Mouse (Mus musculus) hindbrain, embryonic 10.5 days (tissue): ENCODE measurements around the gene Plxnb2. TPM values are rescaled to one million over a fixed set of nuclear protein-coding genes. Genes with fewer than 3 reads are reported as not detected.

Experiments used
- DNase-seq: peaks from one replicate; pipeline ENCODE4 v3.0.0-alpha.2; 2017; ENCODE audit warnings: low spot score
- H3K27ac ChIP-seq: fragments of 300-500 bp; sonication (generic); 2 replicates; pipeline ENCODE4 v1.5.1; 2016; ENCODE audit warnings: mild to moderate bottlenecking, moderate library complexity
- H3K27me3 ChIP-seq: fragments of 300-500 bp; sonication (generic); 2 replicates; pipeline ENCODE4 v1.6.1; 2016; ENCODE audit warnings: mild to moderate bottlenecking; ENCODE audit not compliant: poor library complexity, insufficient read depth, severe bottlenecking
- H3K36me3 ChIP-seq: fragments of 300-500 bp; sonication (generic); 2 replicates; pipeline ENCODE4 v1.6.1; 2016; ENCODE audit warnings: mild to moderate bottlenecking, moderate library complexity
- H3K4me1 ChIP-seq: fragments of 300-500 bp; sonication (generic); replicated peaks from 2 replicates; pipeline ENCODE4 v1.6.1; 2016; ENCODE audit warnings: mild to moderate bottlenecking
- H3K4me3 ChIP-seq: fragments of 300-500 bp; sonication (generic); 2 replicates; pipeline ENCODE4 v1.5.1; 2016; ENCODE audit warnings: mild to moderate bottlenecking, moderate library complexity
- H3K9me3 ChIP-seq: fragments of 300-500 bp; sonication (generic); 2 replicates; pipeline ENCODE4 v1.6.1; 2016; ENCODE audit warnings: mild to moderate bottlenecking, moderate library complexity
- WGBS: fragments of 180-500 bp; shearing (Covaris S2); methylation state at CpG from one replicate; pipeline ENCODE4 v1.1.7; 2016; 5-methylcytosine and 5-hydroxymethylcytosine counted together
- polyA plus RNA-seq: library from polyadenylated mRNA; unstranded; fragments of >200 nt; fragmentation: Nextera tagmentation; extraction: Ambion mirVana; gene quantifications from 2 replicates; pipeline ENCODE4 v1.2.1, GENCODE M21; 2016

Plxnb2 gene
- polyA plus RNA-seq, 1 experiment from 2014 or later = 155 TPM

DNA sequence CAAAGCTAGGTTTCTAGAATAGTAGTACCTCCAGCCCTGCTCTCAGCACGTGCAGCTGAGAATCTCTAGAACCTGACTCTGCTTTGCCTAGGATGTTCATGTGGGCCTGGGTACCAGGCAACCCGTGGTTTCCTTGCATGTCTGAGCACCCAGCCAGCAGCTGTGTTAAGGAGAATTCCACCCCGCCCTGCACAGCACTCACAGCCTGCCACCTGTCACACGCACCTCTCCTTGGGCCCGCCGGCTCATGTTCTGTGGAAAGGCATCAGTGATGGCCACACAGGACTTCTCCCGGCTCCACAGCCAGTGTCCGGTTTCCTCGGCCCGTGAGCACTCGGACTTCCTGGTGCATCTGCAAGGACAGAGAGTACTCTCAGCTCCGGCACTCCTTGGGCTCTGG lies 15.1 kb downstream of the Plxnb2 start:
- peaks cover 100% of the 10 kb centered on the region for H3K36me3 ChIP-seq
- H3K4me1 ChIP-seq = peaks cover 18% of the 10 kb centered on the region
- WGBS = 94% methylated on average over 12 of the region's 12 CpGs
- DNase-seq = no peak
- H3K27ac ChIP-seq = no peak overlapping the region
- no peaks in the 10 kb centered on the region for H3K9me3 ChIP-seq
- H3K27me3 ChIP-seq = no peaks in the 10 kb centered on the region
- H3K4me3 ChIP-seq = no peak overlapping the region

GRCm38 (mm10) chr15:89161397-89161796 lies 19.2 kb downstream of the Plxnb2 start:
- peaks cover 100% of the 10 kb centered on the region for H3K36me3 ChIP-seq
- 90% methylated on average over 9 of the region's 9 CpGs for WGBS
- H3K9me3 ChIP-seq = no peaks in the 10 kb centered on the region
- DNase-seq = no peak
- H3K27ac ChIP-seq = no peak overlapping the region
- 0 out of 2 replicates have a peak overlapping the region, but pooled peaks have one; percentile 3 for H3K4me3 ChIP-seq
- no peaks in the 10 kb centered on the region for H3K27me3 ChIP-seq
- H3K4me1 ChIP-seq = no peaks in the 10 kb centered on the region; the same call in 1 of the 2 replicates

DNA sequence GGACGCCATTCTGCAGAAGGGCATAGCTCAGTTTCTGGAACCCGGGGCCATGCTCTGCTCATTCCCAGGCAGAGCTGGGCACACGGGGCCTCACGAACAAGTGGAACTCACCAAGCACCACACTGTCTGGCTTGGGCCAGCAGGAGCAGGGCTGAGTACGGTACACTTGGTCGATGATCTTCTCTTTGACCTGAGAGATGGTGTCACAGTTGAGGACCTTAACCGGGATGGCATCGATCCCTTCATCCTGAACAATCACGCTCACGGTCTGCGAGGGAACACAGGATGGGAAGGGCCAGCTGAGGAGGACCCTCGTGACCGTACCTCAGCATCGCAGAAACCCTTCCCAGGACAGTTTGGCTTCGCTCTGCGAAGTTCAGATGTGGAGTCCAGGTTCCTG lies 22.1 kb downstream of the Plxnb2 start:
- no peak for DNase-seq
- no peaks in the 10 kb centered on the region for H3K27me3 ChIP-seq
- H3K4me1 ChIP-seq = peaks cover 3% of the 10 kb centered on the region; the same call in 1 of the 2 replicates
- H3K4me3 ChIP-seq = no peak overlapping the region
- 94% methylated on average over 16 of the region's 16 CpGs for WGBS
- no peaks in the 10 kb centered on the region for H3K9me3 ChIP-seq
- H3K27ac ChIP-seq = no peak overlapping the region
- peaks cover 100% of the 10 kb centered on the region for H3K36me3 ChIP-seq

DNA sequence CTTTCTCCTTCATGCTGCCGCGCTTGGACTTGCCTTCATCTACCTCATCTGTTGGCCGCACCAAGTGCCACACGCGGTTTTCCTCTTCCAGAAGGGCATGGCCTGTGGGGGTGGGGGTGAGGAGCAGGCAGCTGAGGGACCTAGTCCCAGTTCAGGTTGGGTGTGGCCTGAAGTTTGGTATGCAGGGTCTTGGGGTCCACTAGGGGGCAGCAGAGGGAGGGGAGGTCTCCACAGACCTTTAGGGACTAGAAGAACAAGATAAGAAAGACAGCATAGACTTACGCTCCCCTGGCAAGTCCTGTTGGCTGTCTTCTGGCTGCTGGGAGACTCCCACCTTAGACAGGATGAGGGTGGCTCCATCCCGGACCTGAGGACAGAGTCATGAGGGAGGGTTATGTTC lies 22.6 kb downstream of the Plxnb2 start:
- WGBS = 62% methylated on average over 7 of the region's 7 CpGs
- Histone ChIP-seq H3K27me3 (no peaks in the 10 kb centered on the region), H3K27ac (no peak overlapping the region), H3K9me3 (no peaks in the 10 kb centered on the region), H3K4me1 (peaks cover 4% of the 10 kb centered on the region), H3K4me3 (no peak overlapping the region), H3K36me3 (peaks cover 97% of the 10 kb centered on the region)
- DNase-seq = peak; percentile 74

GRCm38 (mm10) chr15:89152312-89152711 lies 28.3 kb downstream of the Plxnb2 start:
- H3K4me1 ChIP-seq = peaks cover 57% of the 10 kb centered on the region
- no peaks in the 10 kb centered on the region for H3K9me3 ChIP-seq
- H3K27ac ChIP-seq = peak overlapping the region; percentile 87
- peak; percentile 76 for DNase-seq
- H3K36me3 ChIP-seq = peaks cover 41% of the 10 kb centered on the region
- H3K4me3 ChIP-seq = peak overlapping the region; percentile 31
- H3K27me3 ChIP-seq = peaks cover 18% of the 10 kb centered on the region

DNA sequence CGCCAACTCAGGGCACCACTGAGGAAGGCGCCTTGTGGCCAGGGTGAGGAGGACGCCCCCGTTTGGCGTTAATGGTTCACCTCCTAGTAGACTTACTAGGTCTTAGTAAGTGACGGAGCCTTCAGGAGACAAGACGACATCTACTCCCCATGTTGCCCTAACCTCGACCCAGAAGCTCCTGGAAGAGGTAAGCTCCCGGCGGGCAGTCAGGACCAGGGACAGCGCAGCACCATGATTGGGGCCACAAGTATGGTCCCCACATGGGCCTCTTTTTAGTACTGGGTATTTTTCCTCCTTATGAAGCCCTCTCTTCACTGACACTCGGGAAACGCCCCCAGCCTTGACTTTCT lies 30.6 kb downstream of the Plxnb2 start:
- no peak for DNase-seq
- Histone ChIP-seq H3K4me3 (peak overlapping the region; percentile 71), H3K9me3 (no peaks in the 10 kb centered on the region), H3K27ac (peak overlapping the region; percentile 94), H3K4me1 (peaks cover 72% of the 10 kb centered on the region), H3K27me3 (peaks cover 41% of the 10 kb centered on the region), H3K36me3 (peaks cover 33% of the 10 kb centered on the region)
- WGBS = 3% methylated on average over 13 of the region's 13 CpGs

DNA sequence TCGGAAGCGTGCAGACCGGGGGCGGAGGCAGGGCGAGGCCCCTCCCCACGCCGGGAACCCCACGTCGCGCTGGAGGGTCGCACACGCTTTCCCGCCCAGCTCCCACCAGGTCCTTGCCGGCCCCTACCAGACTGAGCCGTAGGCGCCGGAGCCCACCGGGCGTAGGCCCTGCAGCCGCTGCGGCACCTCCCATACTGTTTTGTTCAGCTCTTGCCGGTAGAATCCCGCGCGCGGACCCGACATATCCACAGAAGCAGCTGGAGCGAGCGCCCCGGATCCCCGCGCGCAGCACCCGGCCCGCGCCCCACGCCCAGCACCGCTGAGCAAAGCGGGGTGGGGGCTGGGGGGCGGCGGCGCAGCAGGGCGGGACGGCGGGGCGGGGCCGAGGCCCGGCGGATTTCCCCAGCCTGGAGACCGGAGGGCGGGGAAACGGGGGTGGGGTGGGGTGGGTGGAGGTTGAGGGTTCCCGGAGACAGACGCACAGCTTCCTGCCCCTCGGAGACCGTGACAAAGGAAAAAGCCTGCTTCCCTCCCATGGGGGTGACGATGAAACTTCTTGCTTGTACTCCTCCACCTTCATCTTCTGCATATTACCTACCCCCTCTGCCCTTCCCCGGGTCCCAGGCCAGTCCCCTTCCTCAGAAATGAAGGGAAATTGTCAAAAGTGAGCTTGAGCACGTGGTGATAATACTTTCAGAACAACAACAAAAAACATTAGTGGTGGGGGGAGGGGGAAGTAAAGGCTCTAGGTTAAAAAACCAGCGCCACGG lies 31.1 kb downstream of the Plxnb2 start, which contains the start of gene Mapk11:
Gene Mapk11, minus strand, starts transcription at position 358 of the 770 bp plus-strand sequence.
- H3K27ac ChIP-seq = peak within 1 kb of the TSS; percentile 94
- peaks cover 72% of the 10 kb centered on the region for H3K4me1 ChIP-seq
- under 1% methylated on average over 61 of the region's 61 CpGs for WGBS
- H3K27me3 ChIP-seq = peaks cover 43% of the 10 kb centered on the region
- DNase-seq = peak; percentile 66
- no peaks in the 10 kb centered on the region for H3K9me3 ChIP-seq
- H3K36me3 ChIP-seq = peaks cover 33% of the 10 kb centered on the region
- H3K4me3 ChIP-seq = peak within 1 kb of the TSS; percentile 71

DNA sequence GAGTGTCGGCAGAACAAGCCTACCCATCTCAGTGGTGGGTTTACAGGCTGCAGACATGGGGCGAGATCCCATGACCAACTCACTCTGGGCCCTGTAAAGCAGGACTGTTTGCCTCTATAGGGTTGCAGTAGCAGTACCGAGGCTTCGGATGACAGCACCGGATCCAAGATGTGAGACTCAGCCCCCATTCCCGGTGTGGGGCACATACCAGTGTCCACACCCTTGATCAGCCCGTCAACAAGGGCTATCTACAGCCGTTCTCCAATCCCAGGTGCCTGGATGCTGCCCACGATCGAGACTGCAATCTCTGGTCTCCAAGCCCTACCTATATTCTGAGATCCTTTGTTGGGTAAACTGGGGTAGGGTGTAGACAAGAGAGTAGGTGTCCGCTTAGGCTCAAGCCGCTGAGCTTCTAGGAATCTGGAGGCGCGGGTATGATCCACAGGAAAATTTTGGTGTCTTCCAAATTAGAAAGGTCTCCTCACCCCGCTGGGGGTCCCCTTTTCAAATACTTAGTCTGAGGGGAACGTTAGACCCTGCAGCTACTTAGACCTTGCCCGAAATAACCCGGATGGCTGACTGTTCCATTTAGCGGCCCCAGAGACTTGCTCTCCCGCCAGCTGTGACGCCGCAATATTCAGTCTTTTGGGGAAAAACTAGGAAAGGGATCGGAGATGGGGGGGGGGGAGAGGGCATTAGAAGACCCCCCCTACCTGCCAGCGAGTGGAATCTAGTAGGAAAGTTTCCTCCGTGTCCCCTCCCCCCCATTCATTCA lies 31.9 kb downstream of the Plxnb2 start:
- Histone ChIP-seq H3K9me3 (no peaks in the 10 kb centered on the region), H3K4me1 (peaks cover 72% of the 10 kb centered on the region), H3K4me3 (peak overlapping the region; percentile 71), H3K36me3 (peaks cover 33% of the 10 kb centered on the region), H3K27me3 (peaks cover 43% of the 10 kb centered on the region), H3K27ac (peak overlapping the region; percentile 94)
- 5% methylated on average over 25 of the region's 25 CpGs for WGBS
- peak; percentile 55 for DNase-seq

GRCm38 (mm10) chr15:89147895-89148294 lies 32.7 kb downstream of the Plxnb2 start:
- 44% methylated on average over 4 of the region's 4 CpGs for WGBS
- Histone ChIP-seq H3K27ac (no peak overlapping the region), H3K4me1 (peaks cover 71% of the 10 kb centered on the region), H3K27me3 (peaks cover 44% of the 10 kb centered on the region), H3K9me3 (no peaks in the 10 kb centered on the region), H3K36me3 (peaks cover 37% of the 10 kb centered on the region), H3K4me3 (peak overlapping the region; percentile 71)
- DNase-seq = no peak

GRCm38 (mm10) chr15:89147456-89147855 lies 33.1 kb downstream of the Plxnb2 start:
- Histone ChIP-seq H3K27ac (no peak overlapping the region), H3K4me3 (peak overlapping the region; percentile 71), H3K4me1 (peaks cover 67% of the 10 kb centered on the region), H3K27me3 (peaks cover 48% of the 10 kb centered on the region), H3K9me3 (no peaks in the 10 kb centered on the region), H3K36me3 (peaks cover 41% of the 10 kb centered on the region)
- 22% methylated on average over 10 of the region's 10 CpGs for WGBS
- peak; percentile 18 for DNase-seq

DNA sequence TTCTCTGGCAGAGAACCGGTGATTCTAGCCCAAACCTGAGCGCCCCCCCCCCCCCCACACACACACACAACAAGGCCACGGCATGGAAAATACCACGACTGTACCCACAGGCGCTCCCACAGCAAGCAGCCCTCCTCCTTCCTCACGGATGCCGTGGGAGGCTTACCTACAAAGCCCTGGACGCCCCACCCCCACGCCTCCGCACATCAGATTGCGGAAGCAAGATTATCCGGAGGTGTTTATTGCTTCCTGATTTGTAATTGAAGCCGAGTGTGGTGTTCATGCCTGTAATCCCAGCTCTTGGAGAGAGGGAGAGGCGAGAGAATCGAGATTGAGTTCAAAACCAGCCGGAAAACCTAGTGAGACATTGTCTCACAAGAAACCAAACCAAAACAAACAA lies 33.6 kb downstream of the Plxnb2 start:
- Histone ChIP-seq H3K4me1 (peaks cover 67% of the 10 kb centered on the region), H3K27me3 (peaks cover 53% of the 10 kb centered on the region), H3K27ac (peak overlapping the region; percentile 76), H3K36me3 (peaks cover 46% of the 10 kb centered on the region), H3K9me3 (no peaks in the 10 kb centered on the region), H3K4me3 (peak overlapping the region; percentile 71)
- DNase-seq = no peak
- WGBS = 19% methylated on average over 16 of the region's 16 CpGs

GRCm38 (mm10) chr15:89146537-89146936 lies 34.1 kb downstream of the Plxnb2 start:
- DNase-seq = peak; percentile 45
- 3% methylated on average over 27 of the region's 27 CpGs for WGBS
- H3K27ac ChIP-seq = peak overlapping the region; percentile 76
- H3K4me3 ChIP-seq = peak overlapping the region; percentile 71
- H3K4me1 ChIP-seq = peaks cover 66% of the 10 kb centered on the region
- H3K9me3 ChIP-seq = no peaks in the 10 kb centered on the region
- peaks cover 56% of the 10 kb centered on the region for H3K27me3 ChIP-seq
- peaks cover 46% of the 10 kb centered on the region for H3K36me3 ChIP-seq

GRCm38 (mm10) chr15:89145813-89146350 lies 34.7 kb downstream of the Plxnb2 start:
- H3K27me3 ChIP-seq = peaks cover 63% of the 10 kb centered on the region
- H3K36me3 ChIP-seq = peaks cover 46% of the 10 kb centered on the region
- no peaks in the 10 kb centered on the region for H3K9me3 ChIP-seq
- peak overlapping the region; percentile 71; the same call in 1 of the 2 replicates for H3K4me3 ChIP-seq
- H3K4me1 ChIP-seq = peaks cover 68% of the 10 kb centered on the region
- H3K27ac ChIP-seq = no peak overlapping the region; the same call in 1 of the 2 replicates
- no peak for DNase-seq
- 76% methylated on average over 24 of the region's 24 CpGs for WGBS
